Mouse (Mus musculus) lung, postnatal 4 days (tissue): ENCODE data around the gene Clps.

ENCODE experiments used
- DNase-seq, 2 experiments: peaks; one replicate each; pipeline ENCODE4 v3.0.0; 2021

Gene Clps

GRCm38 (mm10) chr17:28553040-28553793, 7.3 kb downstream of the Clps start:
- DNase-seq, result peak; percentile 76 to 87

DNA sequence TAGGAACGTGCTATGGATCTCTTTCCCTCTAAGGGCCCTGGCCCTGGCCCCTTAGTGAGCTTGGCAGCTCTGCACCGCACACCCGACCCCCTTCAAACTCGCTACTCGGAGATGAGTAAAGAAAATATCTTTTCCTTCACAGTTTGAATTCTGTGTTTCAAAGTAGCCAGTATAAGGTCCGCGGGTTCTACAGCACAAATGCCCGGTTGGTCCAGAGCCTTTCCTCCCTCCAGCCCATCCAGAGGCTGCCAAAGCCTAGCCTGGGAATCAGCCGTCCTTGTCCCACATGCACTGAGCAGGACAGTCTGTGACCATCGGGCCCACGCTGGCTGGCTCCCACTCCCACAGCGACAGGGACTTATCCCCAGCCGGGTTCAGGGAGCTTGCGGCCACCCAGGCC, 11.5 kb downstream of the Clps start, which contains the start of gene Clpsl2:
Clpsl2 (plus strand) TSS at position 301 of the 400 bp plus-strand sequence.
- DNase-seq, result no peak

DNA sequence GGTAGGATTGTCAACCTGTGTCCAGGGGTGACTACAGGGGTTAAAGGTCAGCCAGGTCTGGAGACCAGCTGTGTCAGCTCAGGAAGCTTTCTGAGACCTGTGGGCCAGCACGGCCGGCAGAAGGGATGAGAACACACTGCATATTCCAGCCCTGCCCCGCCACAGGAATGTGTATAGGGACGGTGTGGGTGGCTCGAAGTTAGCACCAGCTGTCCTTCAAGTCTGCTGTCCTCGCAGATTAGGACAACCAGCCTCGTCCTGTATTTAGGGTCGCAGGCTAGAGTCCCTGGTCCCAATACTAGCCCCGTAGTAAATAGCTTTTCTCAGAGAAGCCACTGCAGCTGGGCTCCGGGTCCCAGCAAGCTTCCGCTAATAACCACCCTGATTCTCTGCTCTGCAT, 12.0 kb downstream of the Clps start:
- DNase-seq, result no peak

GRCm38 (mm10) chr17:28546925-28547324, 13.6 kb downstream of the Clps start:
- peak in 1 of 2 experiments; percentile 19 for DNase-seq

GRCm38 (mm10) chr17:28537881-28538280, 22.7 kb downstream of the Clps start:
- DNase-seq, result no peak

- no peak for DNase-seq
Measured at GRCm38 (mm10) chr17:28533327-28533726, 27.2 kb downstream of the Clps start.

DNA sequence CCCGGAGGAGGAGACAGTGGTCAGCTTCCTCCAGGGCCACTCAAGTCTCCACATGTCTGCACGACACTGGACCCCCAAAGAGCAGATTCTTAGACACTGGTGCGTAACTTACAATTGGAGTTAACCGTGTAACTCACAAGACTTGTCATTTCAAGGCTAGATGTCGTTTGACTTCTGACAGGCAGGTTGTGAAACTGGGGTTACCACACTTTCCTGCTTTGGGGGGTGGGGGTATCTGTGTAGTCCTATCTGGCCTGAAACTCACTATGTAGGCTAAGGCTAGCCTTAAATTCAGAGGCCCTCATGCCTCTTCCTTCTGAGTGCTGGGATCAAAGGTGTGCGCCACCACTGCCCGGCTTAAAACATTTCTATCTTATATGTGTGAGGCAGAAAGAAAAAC, 28.0 kb downstream of the Clps start:
- DNase-seq, result no peak

GRCm38 (mm10) chr17:28531946-28532345, 28.6 kb downstream of the Clps start:
- DNase-seq, result no peak

DNA sequence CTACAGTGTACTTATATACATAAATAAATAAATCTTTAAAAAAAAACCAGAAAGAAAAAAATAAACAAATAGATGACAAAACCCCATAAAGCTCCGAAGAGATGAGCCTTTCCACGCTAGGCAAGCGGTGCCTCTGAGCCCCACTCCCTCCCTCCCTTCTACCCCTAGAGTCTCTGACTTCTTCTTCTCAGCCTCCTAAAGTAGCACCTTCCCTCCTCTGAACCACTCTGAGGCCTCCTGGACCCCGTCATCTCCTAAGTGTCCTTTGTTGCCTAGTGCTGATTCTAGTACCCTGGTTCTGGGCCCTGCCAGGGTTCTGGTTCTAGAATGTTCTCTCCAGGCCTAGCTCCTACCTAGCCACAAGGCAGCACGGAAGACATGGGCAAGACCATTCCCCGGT, 30.1 kb downstream of the Clps start, which contains the start of gene Armc12:
Armc12 (plus strand) TSS at position 301 of the 400 bp plus-strand sequence.
- no peak for DNase-seq

- DNase-seq, result no peak
Measured at GRCm38 (mm10) chr17:28529116-28529515, 31.4 kb downstream of the Clps start.

- DNase-seq, result peak; percentile 82 to 90
Measured at GRCm38 (mm10) chr17:28528043-28528351, 32.6 kb downstream of the Clps start.

DNA sequence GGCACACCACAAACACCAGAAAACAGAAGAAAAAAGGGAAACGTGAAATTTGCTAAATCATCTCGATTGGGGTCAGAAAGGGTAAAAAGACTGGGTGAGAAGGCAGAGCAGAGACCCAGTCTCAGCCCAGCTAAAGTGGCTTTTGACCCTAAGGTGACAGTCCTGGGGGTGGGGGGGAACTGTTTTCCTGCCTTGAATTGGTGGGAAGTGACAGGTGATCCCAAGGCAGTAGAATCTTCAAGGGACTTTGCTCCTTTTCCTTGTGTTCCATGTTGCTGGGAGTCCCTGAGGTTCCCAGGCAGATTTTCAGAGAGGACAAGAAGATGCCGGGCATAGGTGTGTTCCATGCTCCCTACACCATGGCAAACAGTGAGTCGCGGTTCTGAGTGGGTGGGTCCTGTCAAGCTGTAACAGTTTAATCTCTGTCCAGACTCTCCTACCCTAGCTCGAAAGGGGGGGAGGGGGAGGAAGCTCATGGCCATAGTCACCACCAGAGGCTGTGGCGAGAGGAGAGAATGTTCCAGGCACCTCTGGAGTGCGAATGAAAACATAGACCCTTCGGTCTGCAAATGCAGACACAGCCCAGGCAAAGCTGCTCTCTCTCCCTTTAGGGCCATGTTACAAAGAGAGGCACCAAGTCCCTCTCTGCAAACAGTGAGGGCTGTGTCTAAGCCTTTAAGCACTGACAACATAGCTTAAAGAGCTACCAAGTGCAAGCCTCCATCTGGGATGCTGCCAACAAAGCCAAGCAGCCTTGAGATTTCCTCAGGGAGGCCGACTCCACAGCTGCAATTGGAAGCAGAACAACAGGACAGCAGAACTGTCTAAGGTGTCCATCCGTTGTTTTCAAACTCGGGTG, 33.2 kb downstream of the Clps start:
- peak in 1 of 2 experiments; percentile 12 for DNase-seq

- no peak for DNase-seq
Measured at GRCm38 (mm10) chr17:28524831-28525430, 35.6 kb downstream of the Clps start.

GRCm38 (mm10) chr17:28524009-28524695, 36.4 kb downstream of the Clps start:
- no peak for DNase-seq

DNA sequence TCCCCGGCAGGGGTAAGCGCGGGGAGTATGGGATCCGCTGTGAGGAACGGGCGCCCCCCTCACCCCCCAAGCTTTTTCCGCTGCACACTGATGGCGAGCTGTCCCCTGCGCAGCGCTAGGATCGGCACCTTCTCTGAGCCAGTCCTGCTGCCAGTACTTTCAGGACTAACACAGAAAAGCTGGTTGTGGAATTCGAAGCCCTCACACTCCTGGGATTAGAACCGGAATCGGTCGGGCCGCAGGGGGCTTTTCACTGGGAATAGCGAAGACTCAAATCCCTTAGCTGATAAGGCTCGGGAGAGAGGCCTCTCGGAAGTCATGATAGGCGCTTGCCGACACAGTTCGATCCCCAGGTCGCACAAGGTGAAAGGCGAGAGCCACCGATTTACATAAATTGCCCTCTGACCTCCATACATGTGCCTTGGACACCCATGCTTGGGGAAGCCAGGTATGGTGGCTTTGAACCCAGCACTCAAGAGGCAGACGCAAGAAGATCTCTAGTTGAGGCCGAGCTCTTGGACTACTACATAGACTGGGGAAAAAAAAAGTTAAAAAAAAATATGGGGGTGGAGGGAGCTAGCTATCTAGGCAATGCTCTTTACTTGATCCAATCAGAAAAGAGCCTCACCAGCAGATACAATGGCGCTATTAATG, 37.1 kb downstream of the Clps start:
- no peak for DNase-seq

DNA sequence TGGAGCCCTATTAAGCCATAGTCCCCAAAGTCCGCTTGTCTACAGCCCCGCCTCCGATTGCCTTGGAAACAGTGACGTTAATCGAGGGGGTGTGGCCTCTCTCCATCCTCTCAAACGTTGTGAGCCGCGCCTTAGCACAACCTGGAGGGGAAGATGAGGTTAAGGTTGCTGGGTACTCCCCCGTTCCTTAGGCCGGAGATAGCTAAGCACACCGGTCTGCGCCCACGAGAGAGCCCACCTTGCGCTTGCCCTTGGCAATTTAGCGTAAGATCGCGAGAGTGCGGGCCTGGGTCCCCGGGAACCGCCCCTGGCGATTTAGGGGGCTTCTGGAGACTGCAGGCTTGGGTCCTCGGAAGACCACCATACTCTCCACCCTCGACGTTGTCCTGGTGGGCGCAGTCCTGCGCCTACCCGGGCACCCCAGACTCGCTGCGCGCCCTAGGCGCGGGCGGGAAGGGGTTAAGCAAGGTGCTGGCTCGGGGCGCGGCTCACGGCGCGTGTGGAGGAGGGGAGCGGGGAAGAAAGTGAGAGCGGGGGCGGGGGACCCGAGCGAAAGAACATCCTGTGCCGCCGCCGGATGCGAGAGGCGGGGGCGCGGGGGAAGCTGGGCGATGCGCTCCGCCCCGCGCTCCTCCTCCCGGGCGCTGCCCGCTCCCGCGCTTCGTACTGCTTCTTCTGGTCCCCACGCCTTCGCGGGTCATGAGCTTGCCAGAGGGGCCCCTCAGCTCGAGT, 37.8 kb downstream of the Clps start:
- peak; percentile 91 to 94 for DNase-seq

- DNase-seq, result no peak
Measured at GRCm38 (mm10) chr17:28521920-28522319, 38.6 kb downstream of the Clps start.

GRCm38 (mm10) chr17:28521071-28521726, 39.4 kb downstream of the Clps start:
- no peak for DNase-seq

DNA sequence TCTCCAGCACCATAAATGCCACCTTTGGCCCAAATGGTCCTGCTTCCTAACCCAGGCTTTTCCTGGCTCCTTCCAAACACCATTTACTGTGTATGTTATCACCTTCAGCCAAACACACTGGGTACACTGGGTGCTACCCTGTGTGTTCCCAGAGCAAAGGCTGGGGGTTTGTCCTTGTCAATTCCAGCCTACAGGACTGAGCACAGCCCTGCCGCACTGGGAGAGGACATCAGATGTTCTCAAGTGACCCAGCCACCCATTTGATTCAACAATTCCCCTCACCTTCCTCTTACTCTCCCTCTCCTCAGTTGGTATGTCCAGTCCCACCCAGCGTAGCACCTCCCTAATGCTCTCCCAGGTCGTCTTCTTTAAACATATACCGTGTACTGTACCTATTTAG, 40.0 kb downstream of the Clps start:
- no peak for DNase-seq

GRCm38 (mm10) chr17:28519827-28520226, 40.7 kb downstream of the Clps start:
- peak in 1 of 2 experiments; percentile 10 for DNase-seq

DNA sequence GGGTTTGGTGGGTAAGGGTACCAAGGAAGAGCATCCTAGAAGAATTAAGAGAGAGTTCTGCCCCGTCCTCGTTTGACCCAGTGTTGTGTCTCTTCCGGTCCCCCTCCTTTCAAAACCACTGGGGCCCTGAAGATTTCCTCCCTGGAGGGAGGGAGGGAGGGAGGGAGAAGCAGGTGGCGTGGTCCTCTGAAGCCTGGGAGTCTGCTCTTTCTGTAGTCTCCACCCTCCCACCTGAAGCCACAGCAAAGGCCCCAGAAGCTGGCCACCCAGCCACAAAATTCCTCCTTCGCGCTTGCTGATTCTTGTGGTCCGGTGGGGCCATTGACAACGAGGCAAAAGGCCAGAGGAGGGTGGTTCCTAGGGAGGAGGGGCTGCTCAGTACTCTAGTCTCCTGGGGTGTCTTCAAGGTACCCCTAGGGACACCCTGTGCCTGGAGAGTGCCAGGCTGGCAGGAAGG, 41.9 kb downstream of the Clps start:
- peak; percentile 15 to 36 for DNase-seq
